Mouse (Mus musculus): Measurements from ENCODE around the gene Fam107b. TPM values are rescaled to one million over a fixed set of nuclear protein-coding genes. Genes with fewer than 3 reads are reported as not detected.
A peak's percentile ranks its signal among the peaks of the same experiment; 100 is the strongest.
"Not testable (repeated sequence)": the region's sequence is repeated elsewhere in the genome, so short reads cannot be mapped to it uniquely, and the experiment has no call there.

Fam107b gene
- polyA plus RNA-seq, 1 experiment from 2014 or later: 21.8 TPM

DNA sequence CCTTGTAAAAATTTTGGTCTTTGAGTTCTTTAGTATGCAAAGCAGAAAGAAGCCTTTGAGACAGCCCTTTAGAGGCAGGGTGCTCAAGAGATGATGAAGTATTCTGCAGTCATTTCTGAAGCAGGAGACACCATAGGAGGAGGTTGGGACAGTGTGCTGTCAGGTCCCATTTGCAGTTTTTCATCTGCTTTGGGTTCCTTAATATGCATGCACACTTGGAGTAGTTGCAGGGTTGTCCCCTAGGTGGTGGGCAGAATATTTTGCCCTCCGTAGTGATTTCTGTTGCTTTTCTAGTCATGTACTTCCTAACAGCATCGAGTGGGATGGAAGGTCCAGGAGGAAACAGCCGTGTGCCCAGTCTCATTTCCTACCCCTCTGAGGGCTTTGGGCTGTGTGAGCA, 145.1 kb downstream of the Fam107b start:
- no peaks in the 10 kb centered on the region for H3K36me3 ChIP-seq (ENCODE audit: control insufficient read depth, insufficient read depth)
- H3K4me2 ChIP-seq (replicated peaks; ENCODE audit: low read depth): peak overlapping the region; percentile 21; the same call in 1 of the 2 replicates
- TF ChIP-seq CTCF (IDR thresholded peaks at IDR 0.05; ENCODE audit: low read depth): peak; percentile 33; the same call in 1 of the 2 replicates
- ATAC-seq: no peak
- no peak overlapping the region for H3K27ac ChIP-seq (ENCODE audit: low read depth, low read length)
- 42% methylated on average over 3 of the region's 3 CpGs for WGBS
- no peaks in the 10 kb centered on the region for H3K9me3 ChIP-seq (ENCODE audit: control insufficient read depth)
- H3K4me3 ChIP-seq (ENCODE audit: low read depth, low read length): no peak overlapping the region
- peaks cover 9% of the 10 kb centered on the region; the same call in 1 of the 2 replicates for H3K4me1 ChIP-seq (replicated peaks; ENCODE audit: control insufficient read depth, insufficient read depth, low read length)
- no peak overlapping the region for H3K9ac ChIP-seq (ENCODE audit: low read depth, low read length)
- H3K27me3 ChIP-seq (replicated peaks; ENCODE audit: control insufficient read depth, insufficient read depth, low read length): no peaks in the 10 kb centered on the region

DNA sequence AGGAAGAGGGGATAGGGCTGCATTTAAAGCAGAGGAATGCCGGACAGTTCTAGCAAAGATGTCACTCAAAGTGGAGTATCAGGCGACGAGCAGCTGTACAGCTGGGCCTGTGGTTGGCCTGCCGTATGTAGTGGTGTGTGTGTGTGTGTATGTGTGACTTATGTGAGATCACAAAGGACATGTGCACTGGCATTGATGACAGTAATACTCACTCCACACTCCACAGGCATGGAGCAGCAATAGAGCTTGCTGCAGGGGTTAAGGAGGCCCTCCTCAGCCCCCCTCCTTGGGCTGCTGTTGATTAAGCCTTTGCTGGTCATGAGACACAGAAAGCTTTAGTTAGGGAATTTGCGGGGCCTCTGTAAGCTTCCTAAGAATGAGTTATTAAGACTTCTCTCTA, 147.0 kb downstream of the Fam107b start:
- ATAC-seq: no peak
- Histone ChIP-seq H3K36me3 (ENCODE audit: control insufficient read depth, insufficient read depth) (no peaks in the 10 kb centered on the region), H3K4me1 (replicated peaks; ENCODE audit: control insufficient read depth, insufficient read depth, low read length) (peaks cover 9% of the 10 kb centered on the region; the same call in 1 of the 2 replicates), H3K4me2 (replicated peaks; ENCODE audit: low read depth) (no peak overlapping the region), H3K4me3 (ENCODE audit: low read depth, low read length) (no peak overlapping the region), H3K27ac (ENCODE audit: low read depth, low read length) (no peak overlapping the region), H3K27me3 (replicated peaks; ENCODE audit: control insufficient read depth, insufficient read depth, low read length) (no peaks in the 10 kb centered on the region), H3K9ac (ENCODE audit: low read depth, low read length) (no peak overlapping the region), H3K9me3 (ENCODE audit: control insufficient read depth) (no peaks in the 10 kb centered on the region)
- 67% methylated on average over 5 of the region's 5 CpGs for WGBS
- TF ChIP-seq CTCF (IDR thresholded peaks at IDR 0.05; ENCODE audit: low read depth): no peak

DNA sequence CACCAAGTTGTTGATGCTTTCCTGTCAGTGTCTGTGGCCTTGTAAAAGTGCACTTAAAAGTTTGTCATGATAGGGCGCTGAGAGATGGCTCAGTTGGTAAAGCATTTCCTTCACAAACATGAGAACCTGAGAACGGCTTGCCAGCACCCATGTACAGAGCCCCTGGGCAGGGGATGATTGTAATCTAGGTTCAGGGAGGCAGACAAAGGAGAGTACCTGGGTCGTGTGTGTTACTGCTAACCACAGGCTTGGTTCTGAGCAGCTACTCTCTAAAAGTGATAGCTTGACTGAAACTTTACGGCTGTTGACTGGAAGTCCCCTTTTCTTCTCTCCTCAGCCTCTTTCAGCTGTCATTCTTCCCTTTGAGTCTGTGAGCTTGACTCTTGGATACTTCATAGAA, 147.6 kb downstream of the Fam107b start:
- 62% methylated on average over 4 of the region's 4 CpGs for WGBS
- Histone ChIP-seq H3K27ac (ENCODE audit: low read depth, low read length) (no peak overlapping the region), H3K9me3 (ENCODE audit: control insufficient read depth) (no peaks in the 10 kb centered on the region), H3K27me3 (replicated peaks; ENCODE audit: control insufficient read depth, insufficient read depth, low read length) (no peaks in the 10 kb centered on the region), H3K9ac (ENCODE audit: low read depth, low read length) (no peak overlapping the region), H3K4me2 (replicated peaks; ENCODE audit: low read depth) (no peak overlapping the region), H3K36me3 (ENCODE audit: control insufficient read depth, insufficient read depth) (no peaks in the 10 kb centered on the region), H3K4me1 (replicated peaks; ENCODE audit: control insufficient read depth, insufficient read depth, low read length) (peaks cover 9% of the 10 kb centered on the region; the same call in 1 of the 2 replicates), H3K4me3 (ENCODE audit: low read depth, low read length) (no peak overlapping the region)
- ATAC-seq: no peak
- TF ChIP-seq CTCF (IDR thresholded peaks at IDR 0.05; ENCODE audit: low read depth): no peak

DNA sequence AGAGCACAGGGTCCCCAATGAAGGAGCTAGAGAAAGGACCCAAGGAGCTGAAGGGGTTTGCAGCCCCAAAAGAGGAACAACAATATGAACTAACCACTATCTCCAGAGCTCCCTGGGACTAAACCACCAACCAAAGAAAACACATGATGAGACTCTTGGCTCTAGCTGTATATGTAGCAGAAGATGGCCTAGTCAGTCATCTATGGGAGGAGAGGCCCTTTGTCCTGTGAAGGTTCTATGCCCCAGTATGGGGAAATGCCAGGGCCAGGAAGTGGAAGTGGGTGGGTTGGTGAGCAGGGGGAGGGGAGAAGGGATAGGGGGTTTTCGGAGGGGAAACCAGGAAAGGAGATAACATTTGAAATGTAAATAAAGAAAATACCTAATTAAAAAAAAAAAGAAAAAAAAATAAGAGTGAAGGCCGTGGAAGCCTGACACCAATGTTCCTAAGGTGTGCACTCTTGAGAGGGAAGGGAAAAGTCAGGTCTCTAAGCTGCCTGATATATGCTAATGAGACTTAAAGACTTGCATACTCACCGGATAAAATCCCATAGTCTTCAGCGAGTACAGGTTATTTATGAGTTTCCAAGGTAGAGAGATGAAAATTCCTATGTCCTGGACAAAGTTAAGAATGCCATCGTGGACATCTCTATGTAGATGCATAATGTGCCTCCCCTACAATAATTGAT, 149.3 kb downstream of the Fam107b start:
- not testable (repeated sequence) for H3K27me3 ChIP-seq (replicated peaks; ENCODE audit: control insufficient read depth, insufficient read depth, low read length); H3K4me2 ChIP-seq (replicated peaks; ENCODE audit: low read depth); H3K9me3 ChIP-seq (ENCODE audit: control insufficient read depth); H3K4me1 ChIP-seq (replicated peaks; ENCODE audit: control insufficient read depth, insufficient read depth, low read length); ATAC-seq; H3K9ac ChIP-seq (ENCODE audit: low read depth, low read length); H3K27ac ChIP-seq (ENCODE audit: low read depth, low read length); H3K4me3 ChIP-seq (ENCODE audit: low read depth, low read length); H3K36me3 ChIP-seq (ENCODE audit: control insufficient read depth, insufficient read depth)
- WGBS: 75% methylated on average over 5 of the region's 5 CpGs

DNA sequence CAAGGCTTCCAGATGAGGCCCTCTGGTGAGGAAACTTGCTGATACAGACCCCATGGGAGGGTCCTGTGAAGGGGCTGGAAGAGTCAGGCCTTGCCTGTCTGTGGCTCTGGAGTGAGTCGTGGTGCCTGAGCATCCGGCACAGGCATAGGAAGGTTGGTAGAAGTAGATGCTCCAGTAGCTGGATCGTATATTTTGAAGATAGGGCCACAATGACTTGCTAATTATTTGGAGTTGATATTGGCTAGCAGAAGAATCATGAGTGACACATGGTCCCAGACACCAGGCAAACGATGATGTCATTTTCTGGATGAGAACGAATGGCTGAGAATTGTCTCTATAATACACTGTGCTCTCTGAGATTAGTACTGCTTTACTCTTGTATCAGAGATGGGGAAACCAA, 150.8 kb downstream of the Fam107b start:
- Histone ChIP-seq H3K27me3 (replicated peaks; ENCODE audit: control insufficient read depth, insufficient read depth, low read length) (no peaks in the 10 kb centered on the region), H3K4me2 (replicated peaks; ENCODE audit: low read depth) (no peak overlapping the region), H3K4me3 (ENCODE audit: low read depth, low read length) (no peak overlapping the region), H3K9ac (ENCODE audit: low read depth, low read length) (no peak overlapping the region), H3K36me3 (ENCODE audit: control insufficient read depth, insufficient read depth) (no peaks in the 10 kb centered on the region), H3K27ac (ENCODE audit: low read depth, low read length) (no peak overlapping the region), H3K4me1 (replicated peaks; ENCODE audit: control insufficient read depth, insufficient read depth, low read length) (no peaks in the 10 kb centered on the region), H3K9me3 (ENCODE audit: control insufficient read depth) (no peaks in the 10 kb centered on the region)
- no peak for TF ChIP-seq CTCF (IDR thresholded peaks at IDR 0.05; ENCODE audit: low read depth)
- WGBS: 91% methylated on average over 5 of the region's 5 CpGs
- no peak for ATAC-seq

DNA sequence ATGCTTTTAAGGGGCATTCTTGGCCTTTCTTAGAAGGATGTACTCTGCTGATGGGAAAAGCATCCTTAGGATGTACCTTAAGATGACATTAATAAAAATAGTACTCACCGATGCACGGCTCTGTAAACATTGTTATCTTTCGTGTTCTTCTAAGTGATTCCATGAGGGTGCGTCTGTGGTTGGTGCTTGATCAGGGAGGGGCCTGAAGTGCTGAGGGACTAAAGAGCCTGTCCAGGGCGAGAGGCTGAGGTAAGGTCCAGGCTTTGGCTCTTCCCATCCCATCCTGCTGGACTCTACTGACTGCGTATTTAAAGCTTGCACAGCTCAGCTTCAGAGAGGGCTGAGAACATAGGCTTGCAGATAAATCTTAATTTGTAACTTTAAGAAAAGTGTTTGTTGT, 151.7 kb downstream of the Fam107b start:
- H3K9ac ChIP-seq (ENCODE audit: low read depth, low read length): no peak overlapping the region
- no peak for TF ChIP-seq CTCF (IDR thresholded peaks at IDR 0.05; ENCODE audit: low read depth)
- no peak overlapping the region for H3K27ac ChIP-seq (ENCODE audit: low read depth, low read length)
- H3K36me3 ChIP-seq (ENCODE audit: control insufficient read depth, insufficient read depth): no peaks in the 10 kb centered on the region
- no peaks in the 10 kb centered on the region for H3K27me3 ChIP-seq (replicated peaks; ENCODE audit: control insufficient read depth, insufficient read depth, low read length)
- H3K4me2 ChIP-seq (replicated peaks; ENCODE audit: low read depth): no peak overlapping the region
- 34% methylated on average over 6 of the region's 6 CpGs for WGBS
- no peak for ATAC-seq
- H3K4me1 ChIP-seq (replicated peaks; ENCODE audit: control insufficient read depth, insufficient read depth, low read length): peaks cover 4% of the 10 kb centered on the region; the same call in 1 of the 2 replicates
- H3K9me3 ChIP-seq (ENCODE audit: control insufficient read depth): no peaks in the 10 kb centered on the region
- no peak overlapping the region for H3K4me3 ChIP-seq (ENCODE audit: low read depth, low read length)
